Mouse (Mus musculus) gastrocnemius, adult 2 months (tissue): ENCODE results near the gene 1700067K01Rik. TPM values are rescaled to one million over a fixed set of nuclear protein-coding genes. Genes with fewer than 3 reads are reported as not detected.
"Not testable (repeated sequence)": the region's sequence is repeated elsewhere in the genome, so short reads cannot be mapped to it uniquely, and the experiment has no call there.

ENCODE experiments used
- DNase-seq: peaks from one replicate; pipeline ENCODE4 v3.0.0; 2022
- H3K27ac ChIP-seq: fragments of 200-600 bp; 2 replicates; pipeline ENCODE4 v1.8.1; 2022; ENCODE audit warnings: mild to moderate bottlenecking
- H3K4me3 ChIP-seq: fragments of 200-600 bp; 2 replicates; pipeline ENCODE4 v1.8.1; 2022; ENCODE audit warnings: mild to moderate bottlenecking, moderate library complexity
- CTCF ChIP-seq: fragments of 200-600 bp; IDR thresholded peaks from 2 replicates; pipeline ENCODE4 v1.8.1; 2022; ENCODE audit warnings: antibody characterized with exemption, mild to moderate bottlenecking, moderate library complexity
- intact Hi-C: fragments of 180-260 bp; cut with DNase I; formaldehyde crosslinking; loops from one replicate; pipeline ENCODE4 v1.15.1; 2025
- total RNA-seq, 2 experiments: library from RNA; stranded (reverse); gene quantifications; 2 replicates each; pipeline ENCODE4 v1.2.3; 2021

1700067K01Rik gene
- total RNA-seq, 2 experiments from 2014 or later = 0.48 TPM; not detected in 1

DNA sequence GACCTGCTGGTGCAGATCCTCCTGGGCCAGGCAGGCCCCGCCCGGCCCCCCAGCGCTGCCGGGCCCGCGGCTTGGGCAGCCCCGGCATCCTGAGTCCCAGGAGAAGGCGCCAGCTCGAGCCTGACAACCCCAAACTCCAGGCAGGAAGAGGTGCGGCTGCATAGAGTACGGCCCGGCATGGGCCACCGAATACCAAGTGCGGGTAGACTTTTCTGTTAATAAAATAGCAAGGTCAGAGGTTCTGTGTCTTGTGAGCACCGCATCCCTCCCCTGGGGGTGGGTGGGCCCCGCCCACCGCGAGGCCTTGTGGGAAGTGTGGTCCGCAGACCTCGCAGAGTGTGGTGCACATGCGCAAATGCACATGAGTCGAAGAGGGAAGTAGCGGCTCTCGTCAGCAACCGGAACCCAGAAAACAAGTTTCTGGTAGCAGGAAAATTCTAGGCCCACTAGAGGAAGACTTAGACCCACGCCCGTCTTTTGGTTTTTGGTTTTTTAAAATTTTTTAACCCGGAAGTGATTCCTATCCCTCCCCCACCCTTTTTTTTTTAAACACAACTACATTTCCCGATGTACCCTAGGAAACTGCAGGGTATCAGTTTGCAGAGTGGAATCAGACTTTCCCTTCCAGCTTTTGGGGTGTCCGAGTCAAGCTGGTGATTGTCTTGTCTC is 3.4 kb downstream of the 1700067K01Rik start:
- peak; percentile 97 for DNase-seq
- Histone ChIP-seq H3K27ac (peak overlapping the region; percentile 96), H3K4me3 (peak overlapping the region; percentile 89)
- intact Hi-C loops = no loop called here
- no peak for TF ChIP-seq CTCF

DNA sequence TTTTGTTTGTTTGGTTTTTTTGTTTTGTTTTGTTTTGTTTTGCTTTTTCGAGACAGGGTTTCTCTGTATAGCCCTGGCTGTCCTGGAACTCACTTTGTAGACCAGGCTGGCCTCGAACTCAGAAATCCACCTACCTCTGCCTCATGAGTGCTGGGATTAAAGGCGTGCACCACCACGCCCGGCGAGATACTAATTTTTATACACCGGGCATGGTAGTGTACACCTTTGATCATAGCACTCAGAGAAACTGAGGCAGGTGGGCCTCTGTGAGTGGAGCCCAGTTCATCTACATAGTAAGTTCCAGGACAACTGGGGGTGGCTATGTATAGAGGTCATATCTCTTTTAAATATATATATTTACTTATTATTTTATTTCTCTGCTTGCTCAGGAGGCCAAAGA is 4.2 kb downstream of the 1700067K01Rik start:
- Histone ChIP-seq H3K4me3 (peak overlapping the region; percentile 89), H3K27ac (peak overlapping the region; percentile 96)
- intact Hi-C loops, DNase-seq: not testable (repeated sequence)

DNA sequence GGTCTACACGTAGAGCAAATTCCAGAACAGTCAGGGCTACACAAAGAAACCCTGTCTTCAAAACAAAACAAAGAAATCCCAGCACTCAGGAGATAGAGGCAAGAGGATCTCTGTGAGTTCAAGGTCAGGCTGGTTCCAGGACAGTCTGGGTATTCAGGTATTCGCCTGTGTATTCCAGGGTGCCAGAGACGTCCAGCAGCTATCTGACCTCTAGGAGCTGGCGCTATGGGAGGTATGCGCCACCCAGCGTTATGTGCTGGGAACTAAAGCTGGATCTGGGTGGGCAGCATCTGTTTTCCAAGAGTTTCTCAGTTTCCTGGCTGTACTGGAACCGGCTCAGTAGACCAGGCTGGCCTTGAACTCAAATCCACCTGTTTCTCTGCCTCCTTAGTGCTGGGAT is 7.1 kb downstream of the 1700067K01Rik start:
- Histone ChIP-seq H3K27ac (no peak overlapping the region), H3K4me3 (no peak overlapping the region)
- no peak for DNase-seq
- intact Hi-C loops = no loop called here
- peak; percentile 33 for TF ChIP-seq CTCF

- Histone ChIP-seq H3K4me3 (peak overlapping the region; percentile 82), H3K27ac (no peak overlapping the region)
- TF ChIP-seq CTCF = peak; percentile 99
- DNase-seq = peak; percentile 91
- intact Hi-C loops = loop anchor here (5.0 kb wide), 2 partner anchors 33 to 57 kb away; partner anchors contain the start of genes Gm10643 and Rfx1
Observed at GRCm38 (mm10) chr8:84009876-84010275, 8.6 kb downstream of the 1700067K01Rik start.

DNA sequence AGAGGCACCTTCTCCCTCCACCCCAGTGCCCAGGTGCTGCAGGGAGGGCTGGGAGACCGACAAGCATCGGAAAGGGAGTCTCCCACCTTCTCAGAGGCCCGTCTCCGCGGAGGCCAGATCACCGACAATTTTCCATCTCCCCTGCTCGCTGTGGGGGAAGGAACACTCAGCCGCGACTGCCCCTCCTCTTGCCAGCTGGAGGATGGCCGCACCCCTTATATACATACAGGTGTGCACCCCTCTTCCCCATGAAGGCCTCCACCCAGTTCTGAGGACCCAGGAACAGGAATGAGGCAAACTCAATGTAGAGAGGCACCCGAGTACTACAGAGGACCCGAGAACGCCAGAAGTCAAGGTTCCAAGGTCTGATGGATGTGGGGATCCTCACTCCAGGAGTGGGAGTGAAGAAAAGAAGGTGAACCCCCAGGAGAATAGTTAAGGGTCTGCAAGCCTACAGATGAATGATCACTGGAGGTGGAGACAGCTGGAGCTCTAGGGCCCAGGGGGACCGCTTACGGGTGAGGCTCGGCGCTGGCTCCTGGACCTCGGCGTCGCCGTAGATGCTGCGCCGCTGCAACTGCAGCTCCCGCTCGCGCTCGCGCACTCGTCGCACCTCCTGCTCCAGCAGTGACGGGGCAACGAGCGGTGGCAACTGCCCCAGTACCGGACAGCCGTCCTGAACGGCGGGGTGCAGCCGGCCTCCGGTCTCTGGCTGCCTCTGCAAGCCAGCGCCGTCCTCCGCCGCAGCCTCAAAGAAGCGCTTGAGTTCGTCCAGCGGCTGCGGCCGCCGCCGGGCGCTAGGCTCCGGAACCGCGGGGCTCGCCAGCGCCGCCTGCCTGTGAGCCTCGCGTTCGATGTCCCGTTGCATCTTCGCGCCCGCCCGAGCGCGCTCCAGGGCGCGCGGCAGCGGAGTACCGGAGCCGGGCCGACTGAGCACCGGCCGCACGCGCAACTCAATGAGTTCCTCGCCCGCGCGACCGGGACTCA is 9.6 kb downstream of the 1700067K01Rik start:
- peak overlapping the region; percentile 82 for H3K4me3 ChIP-seq
- intact Hi-C loops = loop anchor here (5.0 kb wide), 2 partner anchors 34 to 56 kb away; partner anchors contain the start of genes Gm10643 and Rfx1
- TF ChIP-seq CTCF = peak; percentile 87
- peak; percentile 89 for DNase-seq
- H3K27ac ChIP-seq = peak overlapping the region; percentile 76

GRCm38 (mm10) chr8:84011705-84012498 is 10.6 kb downstream of the 1700067K01Rik start, which contains the start of gene 2210011C24Rik:
Gene 2210011C24Rik, minus strand, starts transcription at chr8:84012171.
- no peak for TF ChIP-seq CTCF
- intact Hi-C loops = loop anchor here (5.0 kb wide), 2 partner anchors 35 to 55 kb away; partner anchors contain the start of genes Gm10643 and Rfx1
- Histone ChIP-seq H3K27ac (peak within 1 kb of the TSS; percentile 76), H3K4me3 (peak within 1 kb of the TSS; percentile 82)
- DNase-seq = peak; percentile 74

GRCm38 (mm10) chr8:84012499-84013165 is 11.3 kb downstream of the 1700067K01Rik start:
- peak overlapping the region; percentile 82 for H3K4me3 ChIP-seq
- DNase-seq = peak; percentile 77
- intact Hi-C loops = loop anchor here (5.0 kb wide), 2 partner anchors 35 to 55 kb away; partner anchors contain the start of genes Gm10643 and Rfx1

DNA sequence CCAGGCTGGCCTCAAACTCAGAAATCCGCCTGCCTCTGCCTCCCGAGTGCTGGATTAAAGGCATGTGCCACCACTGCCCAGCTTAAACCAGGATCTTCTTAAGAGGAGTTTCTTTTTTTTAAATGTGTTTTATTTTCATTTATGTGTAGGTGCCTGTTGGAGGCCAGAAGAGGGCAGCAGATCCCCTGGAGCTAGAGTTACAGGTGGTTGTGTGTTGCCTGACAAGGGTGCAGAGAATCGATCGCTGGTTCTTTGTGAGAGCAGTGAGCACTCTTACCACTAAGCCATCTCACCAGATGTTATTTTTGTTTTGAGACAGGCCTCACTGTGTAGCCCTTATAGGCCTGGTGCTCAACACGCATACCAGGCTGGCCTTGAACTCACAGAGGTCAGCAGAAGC is 14.5 kb downstream of the 1700067K01Rik start:
- Histone ChIP-seq H3K27ac (no peak overlapping the region), H3K4me3 (no peak overlapping the region)
- TF ChIP-seq CTCF = no peak
- no peak for DNase-seq
- intact Hi-C loops = no loop called here

More at GRCm38 (mm10) chr8:84012499-84013165, 11.3 kb downstream of the 1700067K01Rik start:
- H3K27ac ChIP-seq = peak overlapping the region; percentile 76
- TF ChIP-seq CTCF = no peak

GRCm38 (mm10) chr8:84019738-84020137 is 18.4 kb downstream of the 1700067K01Rik start:
- TF ChIP-seq CTCF = no peak
- intact Hi-C loops = no loop called here
- Histone ChIP-seq H3K27ac (no peak overlapping the region), H3K4me3 (no peak overlapping the region)
- DNase-seq = no peak

DNA sequence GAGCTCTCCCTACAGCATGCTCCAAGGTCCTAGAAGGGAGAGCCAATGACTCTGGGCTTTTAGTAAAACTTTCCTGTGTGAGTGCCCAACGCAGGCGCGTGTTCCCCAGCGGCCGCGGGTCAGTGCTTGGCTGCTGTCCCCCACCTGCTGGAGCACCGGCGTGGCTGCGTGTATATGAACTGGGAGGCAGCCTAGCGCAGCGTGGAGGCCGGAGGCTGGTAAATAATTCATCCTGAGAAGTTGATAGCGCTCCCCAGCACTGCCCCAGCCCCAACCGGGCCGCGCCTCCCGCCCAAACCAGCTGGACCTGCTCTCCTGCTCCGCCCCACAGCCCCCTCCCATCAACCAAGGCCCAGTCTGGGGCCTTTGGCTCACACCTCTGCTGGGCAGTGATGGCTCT is 19.8 kb downstream of the 1700067K01Rik start, which contains the start of gene Palm3:
Gene Palm3, plus strand, starts transcription at position 376 of the 400 bp plus-strand sequence.
- Histone ChIP-seq H3K4me3 (no peak within 1 kb of the TSS), H3K27ac (peak within 1 kb of the TSS; percentile 5; the same call in 1 of the 2 replicates)
- intact Hi-C loops = no loop called here
- no peak for TF ChIP-seq CTCF
- DNase-seq = peak; percentile 33

- intact Hi-C loops = no loop called here
- peak overlapping the region; percentile 5; the same call in 1 of the 2 replicates for H3K27ac ChIP-seq
- H3K4me3 ChIP-seq = no peak overlapping the region
- DNase-seq = no peak
- no peak for TF ChIP-seq CTCF
Observed at GRCm38 (mm10) chr8:84021569-84021968, 20.3 kb downstream of the 1700067K01Rik start.
